Mouse (Mus musculus): ENCODE data around the gene Itga6. TPM values are rescaled to one million over a fixed set of nuclear protein-coding genes. Genes with fewer than 3 reads are reported as not detected.

Itga6 gene
- polyA plus RNA-seq, 1 experiment from 2014 or later, result 59.5 TPM

DNA sequence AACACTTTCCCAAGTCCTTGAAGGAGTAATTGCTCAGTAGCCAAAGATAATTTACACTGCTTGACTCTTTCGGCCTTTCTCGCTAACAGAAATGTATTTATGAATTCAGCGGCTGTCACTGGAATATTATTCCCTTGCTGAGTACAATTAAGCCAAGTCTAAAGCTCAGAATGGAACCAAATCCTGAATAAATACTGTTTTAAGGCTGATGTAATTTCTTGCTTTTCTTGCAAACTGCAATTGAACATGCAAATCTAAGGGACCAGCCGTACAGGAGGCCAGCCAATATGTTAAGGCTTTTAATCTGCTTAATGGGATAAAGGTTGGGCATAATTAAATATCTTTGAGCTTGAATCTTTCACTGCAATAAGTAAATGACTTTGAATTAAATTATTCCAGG lies 2.9 kb upstream of the Itga6 start:
- H3K4me3 ChIP-seq (ENCODE audit: low read depth, low read length), result no peak overlapping the region
- ATAC-seq (replicated peaks; ENCODE audit: low FRiP score) (no peak), DNase-seq (ENCODE audit: low spot score) (no peak)
- no peaks in the 10 kb centered on the region for H3K36me3 ChIP-seq (ENCODE audit: control insufficient read depth, insufficient read depth, low read length)
- H3K4me2 ChIP-seq (ENCODE audit: low read depth, low read length, severe bottlenecking), result no peak overlapping the region
- H3K9me3 ChIP-seq (ENCODE audit: control insufficient read depth, low read length), result no peaks in the 10 kb centered on the region
- no peaks in the 10 kb centered on the region for H3K27me3 ChIP-seq (ENCODE audit: control insufficient read depth, insufficient read depth, low read length)
- 62% methylated on average over 4 of the region's 4 CpGs for WGBS
- H3K4me1 ChIP-seq (replicated peaks; ENCODE audit: control insufficient read depth, insufficient read depth, low read length), result peaks cover 10% of the 10 kb centered on the region; the same call in 1 of the 2 replicates
- H3K27ac ChIP-seq (ENCODE audit: low read depth, low read length), result no peak overlapping the region
- no peak overlapping the region for H3K9ac ChIP-seq (ENCODE audit: low read length)

DNA sequence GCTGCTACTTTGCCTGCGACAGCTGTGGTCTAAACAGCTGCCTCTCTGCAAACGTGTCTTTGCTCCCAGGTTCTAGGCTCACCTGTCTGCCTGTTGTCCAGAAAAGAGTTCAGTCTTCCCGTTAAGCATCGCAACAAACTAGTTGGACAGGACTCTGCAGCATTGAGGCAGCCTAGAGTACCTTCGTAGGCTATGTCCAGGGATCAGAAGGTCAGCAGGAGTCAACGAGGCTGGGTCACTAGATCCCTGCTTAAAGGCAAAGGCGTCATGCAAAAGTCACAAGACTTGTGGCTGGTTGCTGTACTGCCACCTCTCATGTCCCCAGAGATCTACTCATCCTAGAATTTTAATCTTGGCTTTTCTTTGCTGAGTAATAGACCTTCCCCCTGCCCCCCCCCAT lies 2.0 kb upstream of the Itga6 start:
- Histone ChIP-seq H3K9ac (ENCODE audit: low read length) (no peak overlapping the region), H3K27ac (ENCODE audit: low read depth, low read length) (no peak overlapping the region), H3K4me2 (ENCODE audit: low read depth, low read length, severe bottlenecking) (no peak overlapping the region), H3K9me3 (ENCODE audit: control insufficient read depth, low read length) (no peaks in the 10 kb centered on the region), H3K4me3 (ENCODE audit: low read depth, low read length) (no peak overlapping the region), H3K4me1 (replicated peaks; ENCODE audit: control insufficient read depth, insufficient read depth, low read length) (peaks cover 10% of the 10 kb centered on the region; the same call in 1 of the 2 replicates), H3K27me3 (ENCODE audit: control insufficient read depth, insufficient read depth, low read length) (no peaks in the 10 kb centered on the region), H3K36me3 (ENCODE audit: control insufficient read depth, insufficient read depth, low read length) (no peaks in the 10 kb centered on the region)
- 51% methylated on average over 7 of the region's 7 CpGs for WGBS
- no peak for DNase-seq (ENCODE audit: low spot score)
- ATAC-seq (replicated peaks; ENCODE audit: low FRiP score), result no peak

DNA sequence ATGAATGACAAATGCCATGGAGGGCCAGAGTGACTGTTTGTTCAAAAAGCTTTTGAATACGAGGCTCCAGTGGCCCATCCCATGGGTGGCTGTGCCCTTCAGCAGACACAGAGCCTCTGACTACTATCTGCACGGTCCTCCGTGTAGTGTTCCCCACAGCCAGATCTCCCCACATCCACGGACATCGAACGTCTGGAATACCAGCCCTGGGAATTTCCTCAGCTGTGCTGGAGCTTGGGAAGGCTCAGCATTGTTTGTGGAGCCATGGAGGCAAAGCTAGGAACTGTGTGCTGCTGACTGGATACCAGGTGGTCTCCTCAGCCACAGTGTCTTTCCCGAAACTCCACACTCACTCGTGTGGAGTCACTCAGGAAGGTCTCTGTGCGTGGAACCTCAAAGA lies 1.1 kb upstream of the Itga6 start:
- Histone ChIP-seq H3K36me3 (ENCODE audit: control insufficient read depth, insufficient read depth, low read length) (no peaks in the 10 kb centered on the region), H3K27me3 (ENCODE audit: control insufficient read depth, insufficient read depth, low read length) (no peaks in the 10 kb centered on the region), H3K9me3 (ENCODE audit: control insufficient read depth, low read length) (no peaks in the 10 kb centered on the region), H3K4me3 (ENCODE audit: low read depth, low read length) (no peak overlapping the region), H3K4me1 (replicated peaks; ENCODE audit: control insufficient read depth, insufficient read depth, low read length) (peaks cover 12% of the 10 kb centered on the region; the same call in 1 of the 2 replicates), H3K4me2 (ENCODE audit: low read depth, low read length, severe bottlenecking) (peak overlapping the region; percentile 18; the same call in 1 of the 2 replicates), H3K9ac (ENCODE audit: low read length) (no peak overlapping the region; the same call in 1 of the 2 replicates), H3K27ac (ENCODE audit: low read depth, low read length) (0 out of 2 replicates have a peak overlapping the region, but pooled peaks have one; percentile 27)
- DNase-seq (ENCODE audit: low spot score) (no peak), ATAC-seq (replicated peaks; ENCODE audit: low FRiP score) (no peak)
- WGBS, result 14% methylated on average over 9 of the region's 9 CpGs

DNA sequence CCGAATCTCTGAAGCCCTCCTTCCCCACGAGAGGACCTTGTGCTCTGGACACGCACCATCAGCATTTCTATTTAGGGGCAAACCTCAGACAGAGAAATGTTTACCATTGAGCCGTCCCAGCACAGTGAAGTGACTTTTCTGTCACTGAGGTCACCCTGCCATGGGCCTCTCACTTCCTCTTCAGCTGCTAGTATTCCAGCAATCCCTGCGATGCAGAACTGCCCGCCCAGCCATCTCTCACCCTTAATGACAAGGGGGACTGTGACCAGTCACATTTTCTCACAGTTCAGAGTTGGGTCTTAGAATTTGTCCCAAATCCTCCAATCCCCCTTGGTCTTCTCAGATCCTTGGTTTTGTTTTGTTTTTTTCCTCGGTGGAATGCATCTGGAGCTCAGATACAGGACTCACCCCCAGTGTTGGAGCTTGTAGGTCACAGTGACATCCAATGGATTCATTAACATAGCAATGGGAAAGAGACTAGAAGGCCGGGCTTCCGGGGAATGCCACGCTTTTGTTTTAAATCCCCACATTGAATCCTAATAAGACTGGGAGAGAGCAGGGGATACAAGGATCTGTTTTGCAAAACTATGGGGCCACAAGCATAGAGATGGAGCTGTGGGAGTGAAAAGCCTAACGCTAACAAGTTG lies 432 bp upstream of the Itga6 start:
- no peaks in the 10 kb centered on the region for H3K9me3 ChIP-seq (ENCODE audit: control insufficient read depth, low read length)
- peak overlapping the region; percentile 16 for H3K9ac ChIP-seq (ENCODE audit: low read length)
- ATAC-seq (replicated peaks; ENCODE audit: low FRiP score), result peak; percentile 38; the same call in 1 of the 2 replicates
- WGBS, result 8% methylated on average over 11 of the region's 11 CpGs
- peaks cover 19% of the 10 kb centered on the region for H3K4me1 ChIP-seq (replicated peaks; ENCODE audit: control insufficient read depth, insufficient read depth, low read length)
- no peaks in the 10 kb centered on the region for H3K27me3 ChIP-seq (ENCODE audit: control insufficient read depth, insufficient read depth, low read length)
- peak overlapping the region; percentile 18; the same call in 1 of the 2 replicates for H3K4me2 ChIP-seq (ENCODE audit: low read depth, low read length, severe bottlenecking)
- no peak overlapping the region for H3K4me3 ChIP-seq (ENCODE audit: low read depth, low read length)
- no peak for DNase-seq (ENCODE audit: low spot score)
- H3K36me3 ChIP-seq (ENCODE audit: control insufficient read depth, insufficient read depth, low read length), result no peaks in the 10 kb centered on the region
- 0 out of 2 replicates have a peak overlapping the region, but pooled peaks have one; percentile 32 for H3K27ac ChIP-seq (ENCODE audit: low read depth, low read length)

DNA sequence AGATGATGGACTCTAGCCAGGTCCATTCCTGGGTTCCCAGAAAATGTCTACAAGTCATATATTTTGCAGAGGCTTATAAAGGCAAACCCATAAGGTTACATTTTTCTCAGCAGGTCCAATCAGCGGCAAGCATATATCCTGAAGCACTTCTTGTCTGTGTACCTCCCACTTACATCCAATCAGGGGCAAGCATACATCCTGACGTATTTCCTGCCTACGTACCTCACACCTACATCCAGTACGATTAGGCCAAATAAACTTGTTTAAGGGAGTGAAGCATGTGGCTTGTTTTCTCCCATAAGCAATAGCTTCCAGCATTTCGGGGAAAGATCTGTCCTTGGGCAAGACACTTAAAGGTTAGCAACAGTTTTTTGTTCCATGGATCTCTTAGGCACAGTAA lies 3.0 kb downstream of the Itga6 start:
- H3K36me3 ChIP-seq (ENCODE audit: control insufficient read depth, insufficient read depth, low read length), result no peaks in the 10 kb centered on the region
- H3K9ac ChIP-seq (ENCODE audit: low read length), result no peak overlapping the region
- H3K27me3 ChIP-seq (ENCODE audit: control insufficient read depth, insufficient read depth, low read length), result no peaks in the 10 kb centered on the region
- H3K4me3 ChIP-seq (ENCODE audit: low read depth, low read length), result no peak overlapping the region
- H3K9me3 ChIP-seq (ENCODE audit: control insufficient read depth, low read length), result no peaks in the 10 kb centered on the region
- peaks cover 24% of the 10 kb centered on the region for H3K4me1 ChIP-seq (replicated peaks; ENCODE audit: control insufficient read depth, insufficient read depth, low read length)
- no peak overlapping the region for H3K27ac ChIP-seq (ENCODE audit: low read depth, low read length)
- WGBS, result 91% methylated on average over 5 of the region's 5 CpGs
- H3K4me2 ChIP-seq (ENCODE audit: low read depth, low read length, severe bottlenecking), result no peak overlapping the region
- no peak for DNase-seq (ENCODE audit: low spot score)
- no peak for ATAC-seq (replicated peaks; ENCODE audit: low FRiP score)

DNA sequence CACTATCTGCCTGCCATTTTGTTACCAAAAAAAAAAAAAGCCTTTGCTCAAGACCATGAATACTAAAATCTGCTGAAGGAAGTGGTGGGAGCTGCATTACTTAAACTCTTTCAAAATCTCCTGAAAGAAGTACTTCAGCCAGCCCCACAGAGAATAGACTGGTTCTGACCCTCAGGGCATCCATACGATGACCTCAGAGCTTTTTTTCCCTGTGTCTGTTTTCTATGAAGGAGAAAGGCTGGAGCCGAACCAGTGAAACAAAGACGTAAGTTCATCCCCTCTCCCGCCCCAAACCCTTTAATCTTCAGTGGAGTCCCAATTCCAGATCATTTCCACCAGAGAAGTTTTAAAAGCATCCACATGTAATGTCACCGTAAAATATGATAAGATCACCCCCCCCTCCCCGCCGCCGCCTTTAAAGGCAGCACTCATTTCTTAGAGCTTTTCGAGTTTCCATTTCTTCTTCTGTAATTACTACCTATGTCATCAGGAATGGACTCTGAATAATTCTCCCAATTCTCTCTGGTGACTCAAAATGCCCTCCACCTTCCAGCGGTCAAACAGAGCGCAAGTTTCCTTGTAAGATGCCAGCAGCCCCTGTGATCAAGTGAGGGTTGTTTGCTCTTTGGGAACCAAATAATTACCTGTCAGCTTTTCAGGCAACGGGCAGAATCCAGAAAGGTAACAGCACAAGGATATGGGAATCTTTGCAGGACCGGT lies 4.1 kb downstream of the Itga6 start:
- Histone ChIP-seq H3K27ac (ENCODE audit: low read depth, low read length) (peak overlapping the region; percentile 48; the same call in 1 of the 2 replicates), H3K9me3 (ENCODE audit: control insufficient read depth, low read length) (no peaks in the 10 kb centered on the region), H3K4me3 (ENCODE audit: low read depth, low read length) (0 out of 2 replicates have a peak overlapping the region, but pooled peaks have one; percentile 3), H3K27me3 (ENCODE audit: control insufficient read depth, insufficient read depth, low read length) (no peaks in the 10 kb centered on the region), H3K36me3 (ENCODE audit: control insufficient read depth, insufficient read depth, low read length) (no peaks in the 10 kb centered on the region), H3K4me1 (replicated peaks; ENCODE audit: control insufficient read depth, insufficient read depth, low read length) (peaks cover 20% of the 10 kb centered on the region), H3K9ac (ENCODE audit: low read length) (peak overlapping the region; percentile 20; the same call in 1 of the 2 replicates), H3K4me2 (ENCODE audit: low read depth, low read length, severe bottlenecking) (peak overlapping the region; percentile 39; the same call in 1 of the 2 replicates)
- ATAC-seq (replicated peaks; ENCODE audit: low FRiP score) (no peak; the same call in 1 of the 2 replicates), DNase-seq (ENCODE audit: low spot score) (peak; percentile 56)
- WGBS, result 22% methylated on average over 13 of the region's 13 CpGs

- peak; percentile 73 for ATAC-seq (replicated peaks; ENCODE audit: low FRiP score)
- 24% methylated on average over 10 of the region's 10 CpGs for WGBS
- Histone ChIP-seq H3K4me3 (ENCODE audit: low read depth, low read length) (no peak overlapping the region), H3K36me3 (ENCODE audit: control insufficient read depth, insufficient read depth, low read length) (no peaks in the 10 kb centered on the region), H3K27me3 (ENCODE audit: control insufficient read depth, insufficient read depth, low read length) (no peaks in the 10 kb centered on the region), H3K9me3 (ENCODE audit: control insufficient read depth, low read length) (no peaks in the 10 kb centered on the region), H3K9ac (ENCODE audit: low read length) (peak overlapping the region; percentile 20; the same call in 1 of the 2 replicates), H3K27ac (ENCODE audit: low read depth, low read length) (peak overlapping the region; percentile 48; the same call in 1 of the 2 replicates), H3K4me1 (replicated peaks; ENCODE audit: control insufficient read depth, insufficient read depth, low read length) (peaks cover 15% of the 10 kb centered on the region), H3K4me2 (ENCODE audit: low read depth, low read length, severe bottlenecking) (peak overlapping the region; percentile 39; the same call in 1 of the 2 replicates)
- DNase-seq (ENCODE audit: low spot score), result peak; percentile 59
Measured at GRCm38 (mm10) chr2:71750087-71750453, 4.7 kb downstream of the Itga6 start.

DNA sequence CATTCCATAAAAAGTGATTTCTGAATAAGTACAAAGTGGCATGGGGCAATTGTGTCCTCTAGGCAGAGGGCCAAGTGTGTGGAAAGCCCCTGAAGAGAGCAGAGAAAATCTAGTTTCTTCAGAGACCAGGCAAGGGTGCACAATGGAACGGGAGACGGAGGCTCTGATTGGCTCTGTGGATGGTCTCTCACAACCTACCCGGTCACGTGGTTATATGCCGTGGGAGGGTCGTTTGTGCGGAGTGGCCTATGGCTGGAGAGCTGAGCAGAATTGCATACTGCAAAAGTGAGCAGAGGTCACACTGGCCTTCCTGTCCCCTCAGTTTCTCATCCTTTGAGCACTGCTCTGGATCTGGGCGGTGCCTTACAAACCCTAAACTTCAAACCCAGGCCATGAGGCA lies 5.9 kb downstream of the Itga6 start:
- ATAC-seq (replicated peaks; ENCODE audit: low FRiP score) (0 out of 2 replicates have a peak, but pooled peaks have one; percentile 27), DNase-seq (ENCODE audit: low spot score) (no peak)
- 76% methylated on average over 8 of the region's 8 CpGs for WGBS
- no peak overlapping the region for H3K9ac ChIP-seq (ENCODE audit: low read length)
- no peaks in the 10 kb centered on the region for H3K36me3 ChIP-seq (ENCODE audit: control insufficient read depth, insufficient read depth, low read length)
- peaks cover 14% of the 10 kb centered on the region for H3K4me1 ChIP-seq (replicated peaks; ENCODE audit: control insufficient read depth, insufficient read depth, low read length)
- H3K4me2 ChIP-seq (ENCODE audit: low read depth, low read length, severe bottlenecking), result no peak overlapping the region
- no peak overlapping the region for H3K4me3 ChIP-seq (ENCODE audit: low read depth, low read length)
- no peaks in the 10 kb centered on the region for H3K9me3 ChIP-seq (ENCODE audit: control insufficient read depth, low read length)
- H3K27ac ChIP-seq (ENCODE audit: low read depth, low read length), result no peak overlapping the region
- H3K27me3 ChIP-seq (ENCODE audit: control insufficient read depth, insufficient read depth, low read length), result no peaks in the 10 kb centered on the region
